ENCODE assay signal across 1 mouse cellular context in the genomic region with DNA sequence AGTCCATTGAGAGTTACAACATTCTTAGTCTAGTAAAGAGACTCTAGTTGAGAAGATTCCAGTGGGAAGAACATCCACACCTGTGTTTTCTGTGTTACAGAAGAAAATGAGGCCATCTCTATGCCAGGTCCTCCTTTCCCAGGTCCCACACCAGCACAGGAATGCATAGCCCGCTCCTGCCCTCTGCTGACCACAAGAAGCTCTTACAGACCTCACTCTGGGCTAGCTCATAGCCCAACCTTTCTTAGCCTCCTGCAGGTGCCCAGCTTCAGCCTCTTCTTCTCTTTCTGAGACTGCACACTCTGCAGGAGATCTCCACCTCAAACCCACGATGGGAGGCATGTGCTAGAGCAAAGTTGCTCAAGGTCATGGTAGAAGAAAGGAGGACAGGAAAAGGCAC.
TF ChIP-seq lines count a peak whose summit lies in the region.

No protein-coding gene starts in this region.

TF ChIP-seq in CH12.LX, 34 proteins besides CTCF, POLR2A, EP300 and RAD21:
- TF ChIP-seq SMC3 (IDR thresholded peaks at IDR 0.05; ENCODE audit: low read depth, low read length), result peak; percentile 31
